In genomic region chr17:29336266-29336990, GRCm38 (mm10) we compare ENCODE assay signal across 22 mouse cellular contexts. TPM values are rescaled to one million over a fixed set of nuclear protein-coding genes. Genes with fewer than 3 reads are reported as not detected.
DNase-seq lines count a peak whose midpoint lies in the region.
"Had no signal": no experiment of that assay in that cellular context is flagged by ENCODE, and none has a peak within 500 bp of the region (broad histone marks: within the 10 kb centered on the region; RNA-seq: fewer than 3 reads in every experiment).

No protein-coding gene starts in this region.

- intact Hi-C loops in heart, postnatal 10 days (cut with DNase I): no loop called here

- DNase-seq in adrenal gland, postnatal 10 days: peak; percentile 56
- no peak for DNase-seq in adrenal gland, adult 8-10 months
- DNase-seq in heart, adult 11 months: peak; percentile 90
- no peak for DNase-seq in heart, postnatal 10 days
- peak; percentile 18 for DNase-seq in urinary bladder, adult 2 months (ENCODE audit: low spot score)
- no peak for DNase-seq in urinary bladder, postnatal 4 days (ENCODE audit: low spot score in 2 of 2)
- no peak for DNase-seq in left cerebral cortex, adult 9 months (ENCODE audit: low spot score in 2 of 2)
- no peak for DNase-seq in right cerebral cortex, adult 18-20 months
- DNase-seq: adrenal gland, postnatal 25 days; cerebellum, adult 2 months; cerebellum, postnatal 25 days; heart, postnatal 14 days; kidney, adult 11 months; kidney, postnatal 36 days; layer of hippocampus, postnatal 36 days; liver, embryonic 13.5 days; lung, embryonic 14.5 days; midbrain, embryonic 14.5 days; spleen, adult 18-20 months; thymus, adult 18-20 months; thymus, postnatal 36 days had no signal

RNA-seq across cellular contexts. Expression of gene Mtch1, which starts 11.3 kb away (rescaled TPM):
- total RNA-seq in adrenal gland, postnatal 10 days (2021): 100 to 1,000 TPM; 330 to 395 TPM
- 100 to 1,000 TPM; 236 to 274 (median 253) TPM for total RNA-seq in adrenal gland, adult 8-10 months (2022)
- total RNA-seq in heart, postnatal 10 days (2021): 100 to 1,000 TPM; 345 to 350 TPM
- polyA plus RNA-seq in urinary bladder, adult 2 months (2012; rRNA removed): 263 and 279 TPM in 2 replicates

RNA-seq across cellular contexts. Expression of gene Pi16, which starts 18.9 kb away (rescaled TPM):
- total RNA-seq in adrenal gland, postnatal 10 days (2021): 10 to 100 TPM; 24.5 to 26.1 TPM
- 10 to 100 TPM in 3 of 4 experiments, 1 to 10 TPM in 1; 9.0 to 16.7 (median 14.0) TPM for total RNA-seq in adrenal gland, adult 8-10 months (2022)
- total RNA-seq in heart, postnatal 10 days (2021): 10 to 100 TPM; 26.9 to 33.9 TPM
- polyA plus RNA-seq in urinary bladder, adult 2 months (2012; rRNA removed): 405 and 508 TPM in 2 replicates
- polyA plus RNA-seq: Patski had no signal

RNA-seq across cellular contexts. Expression of gene Fgd2, which starts 24.3 kb away (rescaled TPM):
- 1 to 10 TPM; 4.6 to 7.4 TPM for total RNA-seq in adrenal gland, postnatal 10 days (2021)
- total RNA-seq in adrenal gland, adult 8-10 months (2022): 10 to 100 TPM in 1 of 4 experiments, 1 to 10 TPM in 3; 2.1 to 11.1 (median 6.9) TPM
- total RNA-seq in heart, postnatal 10 days (2021): 1 to 10 TPM; 2.5 to 2.6 TPM
- 19.0 and 26.4 TPM in 2 replicates for polyA plus RNA-seq in urinary bladder, adult 2 months (2012; rRNA removed)

Comparison
In these comparisons a context has a peak if more than half of its experiments do, and no peak if none do; other contexts are left out.
1. DNase-seq: peak in adrenal gland, postnatal 10 days (single experiment), heart, adult 11 months (single experiment) and urinary bladder, adult 2 months (single experiment); none in adrenal gland, adult 8-10 months (single experiment), heart, postnatal 10 days (0 of 2), urinary bladder, postnatal 4 days (0 of 2), left cerebral cortex, adult 9 months (0 of 2) and right cerebral cortex, adult 18-20 months (single experiment).